Mouse (Mus musculus) limb, embryonic 12.5 days (tissue): ENCODE measurements at regions not wholly inside any gene's neighbourhood (a gene's known extent, or its start where the extent isn't known, plus 50 kb on each side); places are given as distances from the start of the nearest gene placed in this dataset.
"Not testable (repeated sequence)": the region's sequence is repeated elsewhere in the genome, so short reads cannot be mapped to it uniquely, and the experiment has no call there.

ENCODE experiments used
- ATAC-seq: fragments of 200-750 bp; cut with Nextera tagmentation; 2 replicates; pipeline ENCODE4 v1.8.0; 2017; ENCODE audit warnings: low read depth, moderate TSS enrichment; ENCODE audit not compliant: insufficient number of reproducible peaks, insufficient read depth, low FRiP score, low TSS enrichment
- H3K27ac ChIP-seq: fragments of 300-500 bp; sonication (generic); 2 replicates; pipeline ENCODE4 v1.5.1; 2016; ENCODE audit warnings: mild to moderate bottlenecking, moderate library complexity
- H3K27me3 ChIP-seq: fragments of 300-500 bp; sonication (generic); 2 replicates; pipeline ENCODE4 v1.6.1; 2016; ENCODE audit warnings: mild to moderate bottlenecking, moderate library complexity
- H3K36me3 ChIP-seq: fragments of 300-500 bp; sonication (generic); 2 replicates; pipeline ENCODE4 v1.6.1; 2016; ENCODE audit warnings: mild to moderate bottlenecking, moderate library complexity
- H3K4me1 ChIP-seq: fragments of 300-500 bp; sonication (generic); replicated peaks from 2 replicates; pipeline ENCODE4 v1.6.1; 2016
- H3K4me2 ChIP-seq: fragments of 300-500 bp; sonication (generic); 2 replicates; pipeline ENCODE4 v1.6.1; 2016; ENCODE audit warnings: mild to moderate bottlenecking, moderate library complexity
- H3K4me3 ChIP-seq: fragments of 300-500 bp; sonication (generic); replicated peaks from 2 replicates; pipeline ENCODE4 v1.5.1; 2016; ENCODE audit warnings: mild to moderate bottlenecking
- H3K9ac ChIP-seq: fragments of 300-500 bp; sonication (generic); replicated peaks from 2 replicates; pipeline ENCODE4 v1.6.1; 2016; ENCODE audit warnings: mild to moderate bottlenecking, moderate library complexity
- H3K9me3 ChIP-seq: fragments of 300-500 bp; sonication (generic); 2 replicates; pipeline ENCODE4 v1.6.1; 2016; ENCODE audit warnings: mild to moderate bottlenecking, moderate library complexity
- WGBS: fragments of 180-500 bp; shearing (Covaris S2); methylation state at CpG from one replicate; pipeline ENCODE4 v1.1.7; 2016; 5-methylcytosine and 5-hydroxymethylcytosine counted together

- Histone ChIP-seq H3K27ac (no peak overlapping the region), H3K36me3 (no peaks in the 10 kb centered on the region), H3K27me3 (peaks cover 4% of the 10 kb centered on the region; the same call in 1 of the 2 replicates), H3K9me3 (no peaks in the 10 kb centered on the region), H3K4me1 (peaks cover 12% of the 10 kb centered on the region), H3K4me3 (no peak overlapping the region), H3K9ac (no peak overlapping the region), H3K4me2 (no peak overlapping the region)
- WGBS, result 70% methylated on average over 12 of the region's 12 CpGs
- no peak; the same call in 1 of the 2 replicates for ATAC-seq
Measured at GRCm38 (mm10) chr10:117454711-117455591, 75.1 kb upstream of the Cpsf6 start.

- Histone ChIP-seq H3K9me3 (no peaks in the 10 kb centered on the region), H3K36me3 (no peaks in the 10 kb centered on the region), H3K4me2 (no peak overlapping the region), H3K4me1 (peaks cover 12% of the 10 kb centered on the region), H3K9ac (no peak overlapping the region), H3K27me3 (peaks cover 4% of the 10 kb centered on the region; the same call in 1 of the 2 replicates), H3K4me3 (no peak overlapping the region), H3K27ac (no peak overlapping the region)
- WGBS, result 87% methylated on average over 3 of the region's 3 CpGs
- no peak for ATAC-seq
Measured at GRCm38 (mm10) chr10:117454171-117454500, 74.3 kb upstream of the Cpsf6 start.

GRCm38 (mm10) chr10:117453406-117454170 lies 73.8 kb upstream of the Cpsf6 start:
- Histone ChIP-seq H3K9me3 (no peaks in the 10 kb centered on the region), H3K4me2 (no peak overlapping the region), H3K4me3 (no peak overlapping the region), H3K36me3 (no peaks in the 10 kb centered on the region), H3K27ac (no peak overlapping the region), H3K27me3 (peaks cover 4% of the 10 kb centered on the region; the same call in 1 of the 2 replicates), H3K9ac (no peak overlapping the region), H3K4me1 (peaks cover 12% of the 10 kb centered on the region; the same call in 1 of the 2 replicates)
- WGBS, result 87% methylated on average over 7 of the region's 7 CpGs
- no peak for ATAC-seq

GRCm38 (mm10) chr10:117452190-117452950 lies 72.6 kb upstream of the Cpsf6 start:
- H3K27ac ChIP-seq, result no peak overlapping the region
- H3K4me2 ChIP-seq, result no peak overlapping the region
- 39% methylated on average over 7 of the region's 7 CpGs for WGBS
- H3K4me1 ChIP-seq, result peaks cover 7% of the 10 kb centered on the region; the same call in 1 of the 2 replicates
- ATAC-seq, result no peak
- H3K9ac ChIP-seq, result no peak overlapping the region
- no peaks in the 10 kb centered on the region for H3K36me3 ChIP-seq
- H3K4me3 ChIP-seq, result no peak overlapping the region
- H3K27me3 ChIP-seq, result peaks cover 4% of the 10 kb centered on the region; the same call in 1 of the 2 replicates
- H3K9me3 ChIP-seq, result no peaks in the 10 kb centered on the region

GRCm38 (mm10) chr10:117451396-117452185 lies 71.8 kb upstream of the Cpsf6 start:
- Histone ChIP-seq H3K27ac (no peak overlapping the region), H3K9me3 (no peaks in the 10 kb centered on the region), H3K27me3 (no peaks in the 10 kb centered on the region), H3K36me3 (no peaks in the 10 kb centered on the region), H3K4me2 (no peak overlapping the region), H3K9ac (no peak overlapping the region), H3K4me1 (no peaks in the 10 kb centered on the region), H3K4me3 (no peak overlapping the region)
- 92% methylated on average over 9 of the region's 9 CpGs for WGBS
- ATAC-seq, result no peak

GRCm38 (mm10) chr10:117450631-117451030 lies 70.8 kb upstream of the Cpsf6 start:
- Histone ChIP-seq H3K27ac (no peak overlapping the region), H3K9ac (no peak overlapping the region), H3K4me3 (no peak overlapping the region), H3K4me2 (no peak overlapping the region), H3K27me3 (no peaks in the 10 kb centered on the region), H3K36me3 (no peaks in the 10 kb centered on the region), H3K9me3 (no peaks in the 10 kb centered on the region), H3K4me1 (no peaks in the 10 kb centered on the region)
- ATAC-seq, result no peak
- WGBS, result 91% methylated on average over 4 of the region's 4 CpGs

- H3K27me3 ChIP-seq, result no peaks in the 10 kb centered on the region
- no peaks in the 10 kb centered on the region for H3K4me1 ChIP-seq
- H3K4me3 ChIP-seq, result no peak overlapping the region
- no peaks in the 10 kb centered on the region for H3K36me3 ChIP-seq
- WGBS, result 88% methylated on average over 1 of the region's 1 CpGs
- H3K9me3 ChIP-seq, result no peaks in the 10 kb centered on the region
- ATAC-seq, result no peak
- no peak overlapping the region for H3K4me2 ChIP-seq
- H3K9ac ChIP-seq, result no peak overlapping the region
- no peak overlapping the region for H3K27ac ChIP-seq
Measured at GRCm38 (mm10) chr10:117450240-117450569, 70.4 kb upstream of the Cpsf6 start.

- H3K4me3 ChIP-seq, result no peak overlapping the region
- H3K27ac ChIP-seq, result no peak overlapping the region
- no peaks in the 10 kb centered on the region for H3K9me3 ChIP-seq
- ATAC-seq, result no peak
- H3K4me1 ChIP-seq, result no peaks in the 10 kb centered on the region
- WGBS, result 83% methylated on average over 3 of the region's 3 CpGs
- no peak overlapping the region for H3K4me2 ChIP-seq
- H3K27me3 ChIP-seq, result no peaks in the 10 kb centered on the region
- H3K9ac ChIP-seq, result no peak overlapping the region
- no peaks in the 10 kb centered on the region for H3K36me3 ChIP-seq
Measured at GRCm38 (mm10) chr10:117449416-117450239, 69.8 kb upstream of the Cpsf6 start.

- ATAC-seq, H3K4me2 ChIP-seq, H3K4me1 ChIP-seq, H3K27ac ChIP-seq, H3K9ac ChIP-seq, H3K27me3 ChIP-seq, H3K36me3 ChIP-seq, H3K9me3 ChIP-seq, H3K4me3 ChIP-seq: not testable (repeated sequence)
- 80% methylated on average over 3 of the region's 3 CpGs for WGBS
Measured at GRCm38 (mm10) chr10:117448783-117449182, 69.0 kb upstream of the Cpsf6 start.

GRCm38 (mm10) chr10:117447626-117448025 lies 67.8 kb upstream of the Cpsf6 start:
- Histone ChIP-seq H3K9ac (no peak overlapping the region), H3K36me3 (no peaks in the 10 kb centered on the region), H3K27ac (no peak overlapping the region), H3K9me3 (peaks cover 6% of the 10 kb centered on the region; the same call in 1 of the 2 replicates), H3K4me1 (no peaks in the 10 kb centered on the region), H3K27me3 (no peaks in the 10 kb centered on the region), H3K4me2 (no peak overlapping the region), H3K4me3 (no peak overlapping the region)
- WGBS, result 90% methylated on average over 8 of the region's 8 CpGs
- ATAC-seq, result no peak
